8 mouse cellular contexts compared by ENCODE assay signal in the genomic region with DNA sequence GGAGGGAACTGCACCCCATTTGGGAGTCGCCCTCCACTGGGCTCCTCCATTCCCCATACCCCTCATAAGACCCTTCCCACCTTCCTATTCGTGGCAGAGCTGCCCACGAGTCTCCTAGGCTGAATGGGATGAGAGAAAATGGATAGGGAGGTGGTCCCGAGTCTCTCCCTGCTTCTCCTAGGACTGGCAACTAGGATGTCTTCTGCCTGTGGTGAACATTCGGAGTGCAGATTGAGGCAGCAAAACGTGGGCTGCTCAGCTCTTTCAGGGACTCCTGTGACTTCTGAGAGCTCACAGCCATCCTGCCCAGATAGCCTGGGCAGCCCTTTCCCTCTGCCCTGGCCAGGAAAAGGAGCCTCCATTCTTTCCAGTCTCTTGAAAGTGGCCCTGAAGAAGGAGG. TPM values are rescaled to one million over a fixed set of nuclear protein-coding genes. Genes with fewer than 3 reads are reported as not detected.
DNase-seq lines count a peak whose midpoint lies in the region; ATAC-seq and TF ChIP-seq lines count a peak whose summit lies in the region.

TSS of gene Camk2b (minus strand) at position 187 of the 400 bp plus-strand sequence.

- H3K4me3 ChIP-seq in heart, embryonic 10.5 days = peak within 1 kb of the TSS; percentile 70
- peak within 1 kb of the TSS; percentile 88 to 90 for H3K4me3 ChIP-seq in ES-E14 (ENCODE audit: insufficient read depth in 1 of 2, low read depth in 1 of 2, low read length in 2 of 2, poor library complexity in 1 of 2, severe bottlenecking in 1 of 2)
- H3K4me3 ChIP-seq in forebrain, embryonic 15.5 days = peak within 1 kb of the TSS; percentile 74
- peak within 1 kb of the TSS; percentile 51 for H3K4me3 ChIP-seq in neural tube, embryonic 12.5 days

- intact Hi-C loops in heart, postnatal 14 days (cut with DNase I) = no loop called here

- WGBS in heart, embryonic 10.5 days = 9% methylated on average over 6 of the region's 6 CpGs
- WGBS in forebrain, embryonic 15.5 days = 6% methylated on average over 6 of the region's 6 CpGs
- 12% methylated on average over 6 of the region's 6 CpGs for WGBS in neural tube, embryonic 12.5 days

- H3K36me3 ChIP-seq in heart, embryonic 10.5 days = no peaks in the 10 kb centered on the region
- H3K36me3 ChIP-seq in ES-E14 (ENCODE audit: control insufficient read depth, insufficient read depth, low read length, poor library complexity, severe bottlenecking) = no peaks in the 10 kb centered on the region
- H3K36me3 ChIP-seq in forebrain, embryonic 15.5 days = no peaks in the 10 kb centered on the region
- no peaks in the 10 kb centered on the region for H3K36me3 ChIP-seq in neural tube, embryonic 12.5 days

- no peak for ATAC-seq in forebrain, embryonic 15.5 days (replicated peaks)
- ATAC-seq in neural tube, embryonic 12.5 days (ENCODE audit: low FRiP score, low read depth) = no peak

- peak within 1 kb of the TSS; percentile 1; the same call in 1 of the 2 replicates for H3K27ac ChIP-seq in heart, embryonic 10.5 days
- no peak within 1 kb of the TSS for H3K27ac ChIP-seq in ES-E14 (ENCODE audit: insufficient read depth, low read depth, low read length, poor library complexity, severe bottlenecking)
- peak within 1 kb of the TSS; percentile 87 for H3K27ac ChIP-seq in forebrain, embryonic 15.5 days (replicated peaks)
- no peak within 1 kb of the TSS for H3K27ac ChIP-seq in neural tube, embryonic 12.5 days

- DNase-seq in heart, embryonic 10.5 days (ENCODE audit: low spot score) = no peak
- DNase-seq in heart, postnatal 14 days = no peak
- DNase-seq in ES-E14 (ENCODE audit: low read depth, low spot score) = no peak
- DNase-seq in left cerebral cortex, adult 8-10 months (ENCODE audit: low spot score in 2 of 2) = no peak
- DNase-seq in spleen, postnatal 36 days (ENCODE audit: low spot score in 2 of 2) = no peak
- no peak for DNase-seq in right cerebral cortex, postnatal 4 days

- H3K27me3 ChIP-seq in heart, embryonic 10.5 days (ENCODE audit: insufficient read depth, poor library complexity, severe bottlenecking) = peaks cover 100% of the 10 kb centered on the region
- H3K27me3 ChIP-seq in forebrain, embryonic 15.5 days = peaks cover 51% of the 10 kb centered on the region
- peaks cover 83% of the 10 kb centered on the region for H3K27me3 ChIP-seq in neural tube, embryonic 12.5 days (replicated peaks)

- H3K4me1 ChIP-seq in heart, embryonic 10.5 days = peaks cover 33% of the 10 kb centered on the region
- H3K4me1 ChIP-seq in ES-E14 (ENCODE audit: control insufficient read depth in 2 of 2, insufficient read depth in 2 of 2, low read length in 2 of 2, poor library complexity in 1 of 2) = peaks cover 6 to 36% of the 10 kb centered on the region in 2 experiments; a peak in 2 of 4 replicates
- peaks cover 32% of the 10 kb centered on the region for H3K4me1 ChIP-seq in forebrain, embryonic 15.5 days
- H3K4me1 ChIP-seq in neural tube, embryonic 12.5 days = peaks cover 14% of the 10 kb centered on the region

- H3K9ac ChIP-seq in ES-E14 (ENCODE audit: insufficient read depth, low read depth, low read length, poor library complexity, severe bottlenecking) = peak within 1 kb of the TSS; percentile 80
- peak within 1 kb of the TSS; percentile 69 for H3K9ac ChIP-seq in forebrain, embryonic 15.5 days (replicated peaks)
- peak within 1 kb of the TSS; percentile 69 for H3K9ac ChIP-seq in neural tube, embryonic 12.5 days

- peak within 1 kb of the TSS; percentile 58 for H3K4me2 ChIP-seq in forebrain, embryonic 15.5 days (replicated peaks)
- peak within 1 kb of the TSS; percentile 70 for H3K4me2 ChIP-seq in neural tube, embryonic 12.5 days (replicated peaks)

- H3K9me3 ChIP-seq in heart, embryonic 10.5 days = no peaks in the 10 kb centered on the region
- no peaks in the 10 kb centered on the region for H3K9me3 ChIP-seq in ES-E14 (ENCODE audit: control insufficient read depth, insufficient read depth, low read depth, low read length)
- no peaks in the 10 kb centered on the region for H3K9me3 ChIP-seq in forebrain, embryonic 15.5 days
- H3K9me3 ChIP-seq in neural tube, embryonic 12.5 days = no peaks in the 10 kb centered on the region

- in situ Hi-C loops in ES-E14 (cut with MboI; ENCODE audit: low sequenced_read_pairs in 2 of 2, unreplicated experiment in 2 of 2) = no loop called here

TF ChIP-seq in ES-E14, 5 proteins besides CTCF, POLR2A, EP300 and RAD21:
- TF ChIP-seq ZC3H11A (IDR thresholded peaks at IDR 0.05; ENCODE audit: borderline replicate concordance, low read depth, low read length) (no peak), CHD2 (IDR thresholded peaks at IDR 0.05; ENCODE audit: low read depth, low read length) (no peak), ZNF384 (IDR thresholded peaks at IDR 0.05; ENCODE audit: low read depth, low read length) (no peak), HCFC1 (IDR thresholded peaks at IDR 0.05; ENCODE audit: borderline replicate concordance, insufficient read depth, low read length) (no peak), MAFK (IDR thresholded peaks at IDR 0.05; ENCODE audit: insufficient read depth, low read depth, low read length) (no peak)

RNA-seq across cellular contexts. Expression of gene Camk2b, which starts in this region (rescaled TPM):
- polyA plus RNA-seq in heart, embryonic 10.5 days (2016; fragmentation: Nextera tagmentation; extraction: Ambion mirVana) = 1.8 and 2.3 TPM in 2 replicates
- 1 to 10 TPM; 8.6 TPM for total RNA-seq in heart, postnatal 14 days (2021)
- total RNA-seq in ES-E14 (2012; rRNA removed) = 6.4 and 14.1 TPM in 2 replicates
- polyA plus RNA-seq in forebrain, embryonic 15.5 days (2015; fragmentation: Nextera tagmentation; extraction: Ambion mirVana) = 119 and 121 TPM in 2 replicates
- total RNA-seq in left cerebral cortex, adult 8-10 months (2022) = 100 to 1,000 TPM; 652 to 710 (median 699) TPM
- polyA plus RNA-seq in neural tube, embryonic 12.5 days (2016; fragmentation: Nextera tagmentation; extraction: Ambion mirVana) = 21.3 and 21.4 TPM in 2 replicates

Comparison
In these comparisons a context has a peak if more than half of its experiments do, and no peak if none do; other contexts are left out.
1. RNA of gene Camk2b (total RNA-seq): 652 to 710 TPM in left cerebral cortex, adult 8-10 months; 8.6 TPM in heart, postnatal 14 days and 6.4 to 14.1 TPM in ES-E14; every median in the first group is over 10 times any median in the second.
2. H3K27ac ChIP-seq: peak in heart, embryonic 10.5 days (single experiment) and forebrain, embryonic 15.5 days (single experiment); none in ES-E14 (single experiment) and neural tube, embryonic 12.5 days (single experiment).
3. Peak in every context shown above with its lines, with median percentiles within 50 percentile points of each other: H3K4me3 ChIP-seq and H3K9ac ChIP-seq.